Mouse (Mus musculus) splenic B cell, adult 2 months (primary cell): ENCODE data around the gene Ypel4.

Experiments used
- DNase-seq: peaks from one replicate; pipeline ENCODE4 v3.0.0-alpha.2; 2011; ENCODE audit warnings: low read depth, low spot score
- H3K27me3 ChIP-seq: 2 replicates; pipeline ENCODE4 v1.6.1; 2012; ENCODE audit warnings: mild to moderate bottlenecking, low read length, moderate library complexity, mixed read lengths; ENCODE audit not compliant: control insufficient read depth, poor library complexity, insufficient read depth, severe bottlenecking
- H3K36me3 ChIP-seq: 2 replicates; pipeline ENCODE4 v1.6.1; 2012; ENCODE audit warnings: mild to moderate bottlenecking, low read length, moderate library complexity, mixed read lengths; ENCODE audit not compliant: control insufficient read depth, poor library complexity, insufficient read depth, severe bottlenecking

Ypel4 gene

DNA sequence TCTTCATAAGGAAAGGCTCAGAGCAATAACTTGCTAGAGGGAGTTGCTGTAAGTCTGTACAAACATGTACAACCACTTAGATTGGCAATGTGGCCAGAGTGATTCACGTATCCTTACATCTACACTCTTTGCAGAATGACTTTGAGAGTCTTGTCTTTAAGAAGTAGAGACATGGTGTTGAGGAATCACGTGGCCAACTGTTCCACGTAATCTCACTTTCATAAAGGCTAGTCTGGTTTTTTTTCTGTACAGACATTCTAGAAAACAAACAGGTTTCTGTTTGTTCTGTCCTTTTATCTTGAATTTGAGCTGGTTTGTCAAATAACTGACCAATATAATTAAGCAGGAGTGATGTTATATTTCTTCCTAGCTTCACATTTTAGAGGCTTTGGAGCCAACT, 27.5 kb downstream of the Ypel4 start:
- no peaks in the 10 kb centered on the region for H3K36me3 ChIP-seq
- no peaks in the 10 kb centered on the region for H3K27me3 ChIP-seq
- DNase-seq: no peak

- no peak for DNase-seq
- Histone ChIP-seq H3K27me3 (no peaks in the 10 kb centered on the region), H3K36me3 (no peaks in the 10 kb centered on the region)
Observed at GRCm38 (mm10) chr2:84761840-84762239, 28.0 kb downstream of the Ypel4 start.

DNA sequence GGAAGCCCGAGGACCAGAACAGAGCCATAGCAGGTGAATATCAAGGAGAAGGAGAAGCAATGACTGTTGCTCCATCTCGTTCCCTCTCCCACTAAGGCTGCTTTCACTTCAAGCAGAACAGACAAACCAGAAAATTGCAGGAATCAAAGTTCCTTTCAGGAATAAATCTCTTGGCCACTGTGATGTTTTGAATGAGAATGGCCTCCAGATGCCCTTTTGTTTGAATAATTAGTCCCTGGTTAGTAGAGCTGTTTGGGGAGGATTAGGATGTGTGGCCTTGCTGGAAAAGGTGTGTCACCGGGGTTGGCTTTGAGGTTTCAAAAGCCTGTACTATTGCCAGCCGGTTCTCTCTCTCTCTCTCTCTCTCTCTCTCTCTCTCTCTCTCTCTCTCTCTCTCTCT, 28.4 kb downstream of the Ypel4 start:
- Histone ChIP-seq H3K36me3 (no peaks in the 10 kb centered on the region), H3K27me3 (no peaks in the 10 kb centered on the region)
- DNase-seq: no peak

DNA sequence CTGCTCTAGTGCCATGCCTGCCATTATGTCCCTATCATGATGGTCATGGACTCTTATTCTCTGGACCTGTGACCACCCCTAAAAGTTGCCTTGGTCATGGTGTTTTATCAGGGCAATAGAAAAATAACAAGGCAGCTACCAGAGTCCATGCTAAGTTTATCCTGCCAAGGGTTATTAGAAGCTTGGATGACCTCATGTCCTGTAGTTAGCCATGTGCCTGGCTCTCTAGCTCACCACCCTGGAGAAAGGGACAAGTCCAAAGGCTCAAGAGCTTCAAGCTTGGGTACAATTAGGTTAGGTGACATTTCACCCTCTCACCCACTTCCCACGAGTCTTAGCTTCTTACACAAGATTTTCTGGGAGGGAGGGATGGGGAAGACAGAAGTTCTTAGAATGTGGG, 29.0 kb downstream of the Ypel4 start:
- no peak for DNase-seq
- Histone ChIP-seq H3K27me3 (no peaks in the 10 kb centered on the region), H3K36me3 (no peaks in the 10 kb centered on the region)

- DNase-seq: no peak
- Histone ChIP-seq H3K27me3 (no peaks in the 10 kb centered on the region), H3K36me3 (no peaks in the 10 kb centered on the region)
Observed at GRCm38 (mm10) chr2:84770501-84770900, 36.6 kb downstream of the Ypel4 start.

- no peak for DNase-seq
- Histone ChIP-seq H3K27me3 (no peaks in the 10 kb centered on the region), H3K36me3 (no peaks in the 10 kb centered on the region)
Observed at GRCm38 (mm10) chr2:84772454-84772853, 38.6 kb downstream of the Ypel4 start.

DNA sequence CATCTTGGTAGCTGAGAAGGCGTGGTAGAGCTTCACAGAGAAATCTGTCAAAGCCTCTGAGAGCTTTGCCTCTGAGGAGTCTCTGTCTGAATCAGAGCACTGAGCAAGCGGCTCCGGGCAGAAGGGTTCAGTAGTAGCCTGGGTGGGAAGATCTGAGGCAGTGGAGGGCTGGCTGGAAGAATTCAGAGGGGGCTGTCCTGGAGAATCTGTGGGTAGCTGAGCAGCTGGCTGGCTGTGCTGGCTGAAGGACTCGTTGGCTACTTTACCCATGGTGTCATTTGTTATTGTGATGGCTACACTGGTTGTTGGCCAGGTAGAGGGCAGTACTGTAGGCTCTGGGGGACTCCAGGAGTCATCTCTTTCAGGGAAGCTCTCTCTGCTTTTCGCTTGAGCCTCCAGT, 39.3 kb downstream of the Ypel4 start:
- H3K27me3 ChIP-seq: no peaks in the 10 kb centered on the region
- no peaks in the 10 kb centered on the region for H3K36me3 ChIP-seq
- no peak for DNase-seq

GRCm38 (mm10) chr2:84774751-84775150, 40.9 kb downstream of the Ypel4 start:
- DNase-seq: no peak
- no peaks in the 10 kb centered on the region for H3K27me3 ChIP-seq
- no peaks in the 10 kb centered on the region for H3K36me3 ChIP-seq

DNA sequence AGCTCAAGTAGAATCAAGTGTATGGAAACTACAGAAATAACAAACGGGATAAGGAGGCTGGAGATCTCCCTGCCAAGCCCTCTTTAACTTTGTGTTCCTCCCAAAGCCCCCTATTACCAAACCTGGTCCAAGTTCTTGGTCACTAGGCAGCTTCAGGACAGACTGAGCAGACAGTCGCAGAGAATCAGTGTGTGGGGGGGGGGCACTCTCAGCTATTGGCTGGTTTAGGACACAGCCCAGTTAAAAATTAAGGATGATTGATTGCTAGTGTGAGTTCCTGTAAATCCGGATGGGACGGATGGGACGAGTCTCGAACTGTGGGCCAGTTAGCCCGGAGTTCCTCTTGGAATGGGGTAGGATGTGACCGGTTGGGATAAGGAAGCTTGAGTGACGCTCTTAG, 41.4 kb downstream of the Ypel4 start, which contains the start of gene Serping1:
TSS of gene Serping1 (minus strand) at position 204 of the 400 bp plus-strand sequence.
- no peaks in the 10 kb centered on the region for H3K27me3 ChIP-seq
- DNase-seq: no peak
- H3K36me3 ChIP-seq: no peaks in the 10 kb centered on the region

- H3K36me3 ChIP-seq: no peaks in the 10 kb centered on the region
- no peak for DNase-seq
- no peaks in the 10 kb centered on the region for H3K27me3 ChIP-seq
Observed at GRCm38 (mm10) chr2:84775665-84776064, 41.8 kb downstream of the Ypel4 start.

DNA sequence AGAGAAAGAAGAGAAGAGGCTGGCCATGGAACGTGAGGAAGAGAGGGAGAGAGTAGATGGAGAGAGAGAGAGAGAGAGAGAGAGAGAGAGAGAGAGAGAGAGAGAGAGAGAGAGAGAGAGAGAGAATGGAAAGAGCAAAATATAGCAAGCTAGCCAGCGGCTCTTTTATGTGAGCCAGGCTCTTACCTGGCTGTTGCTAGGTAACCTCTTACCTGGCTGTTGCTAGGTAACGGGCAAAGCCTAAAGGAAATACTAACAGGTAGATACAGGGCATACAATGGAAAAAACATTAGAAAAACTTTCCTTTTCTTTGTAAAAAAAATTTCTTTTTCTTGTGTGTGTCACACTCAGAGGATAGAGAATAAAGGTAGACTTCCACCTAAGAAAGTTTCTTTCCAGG, 43.8 kb downstream of the Ypel4 start:
- no peaks in the 10 kb centered on the region for H3K27me3 ChIP-seq
- no peaks in the 10 kb centered on the region for H3K36me3 ChIP-seq
- no peak for DNase-seq

DNA sequence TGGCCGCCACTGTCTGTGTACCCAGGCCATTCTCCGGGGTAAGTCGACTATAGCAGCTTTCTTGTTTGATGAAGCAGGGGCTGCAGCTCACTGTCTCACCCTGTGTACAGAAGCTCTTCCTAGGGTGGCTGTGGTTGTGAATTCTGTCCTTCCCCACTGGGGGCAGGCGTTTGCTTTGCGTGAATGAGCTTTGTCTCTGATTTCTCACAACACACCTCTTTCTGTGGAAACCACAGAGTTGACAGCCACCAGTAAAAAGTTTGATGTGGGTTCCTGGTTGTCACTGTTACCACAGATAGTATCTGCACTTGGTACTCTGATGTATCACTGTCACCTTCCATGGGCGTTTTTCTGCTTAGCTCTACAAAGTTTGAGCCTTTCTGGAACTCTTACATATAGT, 45.4 kb downstream of the Ypel4 start:
- DNase-seq: peak; percentile 36
- H3K27me3 ChIP-seq: no peaks in the 10 kb centered on the region
- H3K36me3 ChIP-seq: no peaks in the 10 kb centered on the region

DNA sequence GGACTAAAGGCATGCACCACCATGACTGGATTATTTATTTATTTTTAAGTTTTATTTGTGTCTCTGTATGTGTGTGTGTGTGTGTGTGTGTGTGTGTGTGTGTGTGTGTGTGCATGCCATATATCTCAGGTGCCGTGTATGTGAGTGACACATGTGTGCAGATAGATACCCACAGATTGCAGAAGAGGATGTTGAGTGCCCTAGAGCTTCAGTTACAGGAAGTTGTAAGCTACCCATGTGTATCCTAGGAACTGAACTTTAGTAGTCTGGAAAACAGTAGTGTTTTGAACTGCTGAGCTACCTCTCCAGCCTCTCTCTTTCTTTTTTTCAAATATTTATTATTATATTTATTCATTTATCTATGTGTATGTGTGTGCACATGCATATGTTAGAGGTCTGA, 49.5 kb downstream of the Ypel4 start:
- no peaks in the 10 kb centered on the region for H3K27me3 ChIP-seq
- no peaks in the 10 kb centered on the region for H3K36me3 ChIP-seq
- DNase-seq: peak; percentile 34

DNA sequence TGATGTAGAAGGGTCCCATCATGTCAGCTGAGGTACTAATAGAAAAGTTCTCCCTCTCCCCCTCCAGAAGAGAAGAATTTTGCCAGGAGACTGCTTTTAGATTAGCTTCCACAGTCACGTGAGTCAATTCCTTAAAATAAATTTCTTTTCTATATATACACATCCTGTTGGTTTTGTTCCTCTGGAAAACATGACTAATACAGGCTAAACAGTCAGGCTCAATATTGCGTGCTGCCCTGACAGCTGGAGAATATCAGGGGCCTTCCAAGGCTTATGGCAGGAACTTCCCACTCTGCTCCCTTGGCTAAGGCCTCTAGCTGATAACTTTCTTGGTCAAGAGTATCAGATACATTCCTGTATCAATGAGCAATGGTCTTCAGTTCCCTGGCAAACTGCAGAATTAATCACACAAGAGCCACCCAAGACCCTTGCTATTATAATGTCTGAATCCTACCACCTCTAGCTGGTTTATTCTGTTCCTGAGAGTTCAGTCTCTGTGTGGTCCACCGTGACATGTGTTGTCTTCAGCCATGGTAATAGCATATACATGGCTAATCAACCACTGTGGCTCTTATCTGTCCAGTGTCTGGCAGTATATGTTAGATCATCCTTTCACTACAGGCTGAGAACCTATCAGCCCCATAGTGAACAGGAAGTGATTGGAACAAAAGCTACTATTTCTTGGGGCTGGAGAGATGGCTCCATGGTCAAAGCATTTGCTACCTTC, 50.1 kb downstream of the Ypel4 start:
- Histone ChIP-seq H3K36me3 (no peaks in the 10 kb centered on the region), H3K27me3 (no peaks in the 10 kb centered on the region)
- DNase-seq: no peak
